Mouse (Mus musculus) MEL (cell line): Measurements from ENCODE around the gene Mrpl11. TPM values are rescaled to one million over a fixed set of nuclear protein-coding genes. Genes with fewer than 3 reads are reported as not detected.

ENCODE experiments used
- DNase-seq: peaks from one replicate; pipeline ENCODE4 v3.0.0; 2011; ENCODE audit warnings: low read depth, low spot score
- H3K27ac ChIP-seq: 2 replicates; pipeline ENCODE4 v1.5.1; 2012; ENCODE audit warnings: low read depth, mild to moderate bottlenecking, control low read depth, low read length, moderate library complexity; ENCODE audit not compliant: control insufficient read depth
- H3K27me3 ChIP-seq, 2 experiments: fragments of 150-350 bp in 1 of 2; sonication (generic) in 1 of 2; 2 replicates each; pipeline ENCODE4 v1.6.1; 2012; ENCODE audit warnings: low read length in 2 of 2, mild to moderate bottlenecking in 2 of 2, improper control_type of control experiment in 1 of 2, moderate library complexity in 1 of 2; ENCODE audit not compliant: insufficient read depth in 2 of 2, control insufficient read depth in 1 of 2
- H3K36me3 ChIP-seq, 2 experiments: 2 replicates each; pipeline ENCODE4 v1.6.1; 2012 to 2014; ENCODE audit warnings: low read length in 2 of 2, improper control_type of control experiment in 1 of 2, inconsistent platforms in 1 of 2, mild to moderate bottlenecking in 1 of 2; ENCODE audit not compliant: insufficient read depth in 2 of 2, control insufficient read depth in 1 of 2
- H3K4me1 ChIP-seq, 2 experiments: fragments of 150-350 bp in 1 of 2; sonication (generic) in 1 of 2; 2 replicates each; pipeline ENCODE4 v1.6.1; 2012; ENCODE audit warnings: low read length in 2 of 2, improper control_type of control experiment in 1 of 2, mild to moderate bottlenecking in 1 of 2; ENCODE audit not compliant: insufficient read depth in 2 of 2, control insufficient read depth in 1 of 2
- H3K4me3 ChIP-seq, 2 experiments: fragments of 150-350 bp in 1 of 2; sonication (generic) in 1 of 2; 2 replicates each; pipeline ENCODE4 v1.5.1; 2012; ENCODE audit warnings: low read depth in 2 of 2, low read length in 2 of 2, mild to moderate bottlenecking in 2 of 2, moderate library complexity in 2 of 2, control low read depth in 1 of 2, improper control_type of control experiment in 1 of 2; ENCODE audit not compliant: control insufficient read depth in 1 of 2, insufficient read depth in 1 of 2
- H3K79me2 ChIP-seq: 2 replicates; pipeline ENCODE4 v1.6.1; 2012; ENCODE audit warnings: mild to moderate bottlenecking, low read length, moderate library complexity; ENCODE audit not compliant: control insufficient read depth, poor library complexity, insufficient read depth
- H3K9ac ChIP-seq: 2 replicates; pipeline ENCODE4 v1.6.1; 2012; ENCODE audit warnings: low read depth, mild to moderate bottlenecking, control low read depth, low read length, moderate library complexity; ENCODE audit not compliant: control insufficient read depth, poor library complexity, severe bottlenecking
- H3K9me3 ChIP-seq: fragments of 150-350 bp; sonication (generic); replicated peaks from 2 replicates; pipeline ENCODE4 v1.6.1; 2012; ENCODE audit warnings: mild to moderate bottlenecking, low read length, improper control_type of control experiment, moderate library complexity; ENCODE audit not compliant: insufficient read depth
- CHD1 ChIP-seq: IDR thresholded peaks from 2 replicates; pipeline ENCODE4 v1.6.1; 2012; ENCODE audit warnings: low read depth, mild to moderate bottlenecking, inconsistent platforms, low read length, improper control_type of control experiment
- CTCF ChIP-seq, 3 experiments: IDR thresholded peaks in 2 of 3; conservative IDR thresholded peaks in 1 of 3; 2 replicates each; pipeline ENCODE4 v1.5.1; 2011 to 2012; ENCODE audit warnings: low read length in 3 of 3, low read depth in 2 of 3, mild to moderate bottlenecking in 2 of 3, improper control_type of control experiment in 1 of 3, inconsistent platforms in 1 of 3, mixed read lengths in 1 of 3, moderate library complexity in 1 of 3; ENCODE audit not compliant: control insufficient read depth in 1 of 3, insufficient read depth in 1 of 3, poor library complexity in 1 of 3, severe bottlenecking in 1 of 3
- MXI1 ChIP-seq: IDR thresholded peaks from 2 replicates; pipeline ENCODE4 v1.6.1; 2011; ENCODE audit warnings: mild to moderate bottlenecking, low read depth, low read length, improper control_type of control experiment
- MYB ChIP-seq: IDR thresholded peaks from 2 replicates; pipeline ENCODE4 v1.6.1; 2011; ENCODE audit warnings: mild to moderate bottlenecking, low read depth, low read length, improper control_type of control experiment
- NELFE ChIP-seq: IDR thresholded peaks from 2 replicates; pipeline ENCODE4 v1.6.1; 2011; ENCODE audit warnings: low read depth, low read length, improper control_type of control experiment
- NRF1 ChIP-seq: IDR thresholded peaks from 2 replicates; pipeline ENCODE4 v1.6.1; 2014; ENCODE audit warnings: low read depth, mild to moderate bottlenecking, inconsistent platforms, low read length, improper control_type of control experiment, moderate library complexity; ENCODE audit not compliant: poor library complexity, insufficient read depth, severe bottlenecking
- POLR2AphosphoS2 ChIP-seq: IDR thresholded peaks from 2 replicates; pipeline ENCODE4 v1.6.1; 2011; ENCODE audit warnings: low read length, improper control_type of control experiment
- POLR2AphosphoS5 ChIP-seq: IDR thresholded peaks from 2 replicates; pipeline ENCODE4 v1.6.1; 2012; ENCODE audit warnings: low read depth, borderline replicate concordance, mild to moderate bottlenecking, inconsistent platforms, low read length, moderate library complexity, mixed read lengths
- RAD21 ChIP-seq: IDR thresholded peaks from 2 replicates; pipeline ENCODE4 v1.6.1; 2011; ENCODE audit warnings: mild to moderate bottlenecking, low read depth, low read length, improper control_type of control experiment
- SIN3A ChIP-seq: IDR thresholded peaks from 2 replicates; pipeline ENCODE4 v1.6.1; 2012; ENCODE audit warnings: low read length, improper control_type of control experiment, inconsistent platforms
- SMC3 ChIP-seq: IDR thresholded peaks from 2 replicates; pipeline ENCODE4 v1.6.1; 2011; ENCODE audit warnings: low read depth, low read length, improper control_type of control experiment
- TBP ChIP-seq: IDR thresholded peaks from 2 replicates; pipeline ENCODE4 v1.8.0; 2011; ENCODE audit warnings: low read depth, low read length, improper control_type of control experiment
- TCF12 ChIP-seq: IDR thresholded peaks from 2 replicates; pipeline ENCODE4 v1.6.1; 2014; ENCODE audit warnings: low read depth, mild to moderate bottlenecking, inconsistent platforms, low read length, improper control_type of control experiment, moderate library complexity
- ZC3H11A ChIP-seq: IDR thresholded peaks from 2 replicates; pipeline ENCODE4 v1.6.1; 2012; ENCODE audit warnings: low read depth, mild to moderate bottlenecking, inconsistent platforms, low read length, improper control_type of control experiment
- ZMIZ1 ChIP-seq: IDR thresholded peaks from 2 replicates; pipeline ENCODE4 v1.6.1; 2012; ENCODE audit warnings: low read depth, mild to moderate bottlenecking, inconsistent platforms, low read length, improper control_type of control experiment, moderate library complexity
- polyA plus RNA-seq, 2 experiments: library from polyadenylated mRNA; stranded (reverse) in 1 of 2; unstranded in 1 of 2; fragments of >175 nt in 1 of 2; fragments of >200 nt in 1 of 2; gene quantifications; 2 replicates each; pipeline versions ENCODE4 v1.2.1 to v1.2.4; 2012; ENCODE audit warnings: low replicate concordance in 2 of 2, low read depth in 1 of 2; ENCODE audit not compliant: insufficient read length in 2 of 2, insufficient read depth in 1 of 2, missing spikeins in 1 of 2
- total RNA-seq: library from RNA; depleted of rRNA; stranded (reverse); fragments of 300-350 nt; gene quantifications from 2 replicates; pipeline ENCODE4 v1.2.3, GENCODE M21; 2012

Mrpl11 gene
- total and polyA plus RNA-seq, 3 experiments, result 108 to 317 (median 124) TPM

- Histone ChIP-seq H3K9ac (no peak overlapping the region), H3K9me3 (no peaks in the 10 kb centered on the region), H3K79me2 (no peaks in the 10 kb centered on the region), H3K27ac (no peak overlapping the region), H3K36me3 (no peaks in the 10 kb centered on the region; a peak in 1 of 4 replicates), H3K4me1 (no peaks in the 10 kb centered on the region; a peak in 1 of 4 replicates), H3K4me3 (no peak overlapping the region), H3K27me3 (no peaks in the 10 kb centered on the region; a peak in 1 of 4 replicates)
- peak; percentile 74 for DNase-seq
- no peak for TF ChIP-seq MYB
- peak; percentile 50 for TF ChIP-seq ZC3H11A
- peak; percentile 68 for TF ChIP-seq SMC3
- no peak for TF ChIP-seq CHD1
- peak; percentile 64 to 73 (median 70) for TF ChIP-seq CTCF (IDR thresholded peaks at IDR 0.05 in 2 of 3, conservative IDR thresholded peaks at IDR 0.05 in 1 of 3; ENCODE audit: control insufficient read depth in 1 of 3, insufficient read depth in 1 of 3, low read depth in 2 of 3, low read length in 3 of 3, poor library complexity in 1 of 3, severe bottlenecking in 1 of 3)
- peak; percentile 59 for TF ChIP-seq RAD21
Observed at GRCm38 (mm10) chr19:4968236-4968635, 6.3 kb downstream of the Mrpl11 start.

GRCm38 (mm10) chr19:4981767-4982166, 19.8 kb downstream of the Mrpl11 start:
- Histone ChIP-seq H3K79me2 (no peaks in the 10 kb centered on the region), H3K4me1 (no peaks in the 10 kb centered on the region), H3K9me3 (no peaks in the 10 kb centered on the region), H3K4me3 (no peak overlapping the region), H3K36me3 (no peaks in the 10 kb centered on the region), H3K27me3 (no peaks in the 10 kb centered on the region; a peak in 1 of 4 replicates), H3K27ac (no peak overlapping the region), H3K9ac (no peak overlapping the region)
- peak; percentile 74 for DNase-seq
- TF ChIP-seq RAD21, result peak; percentile 66
- TF ChIP-seq POLR2AphosphoS2, result no peak
- no peak for TF ChIP-seq ZMIZ1
- TF ChIP-seq ZC3H11A, result no peak
- TF ChIP-seq CTCF (IDR thresholded peaks at IDR 0.05 in 2 of 3, conservative IDR thresholded peaks at IDR 0.05 in 1 of 3; ENCODE audit: control insufficient read depth in 1 of 3, insufficient read depth in 1 of 3, low read depth in 2 of 3, low read length in 3 of 3, poor library complexity in 1 of 3, severe bottlenecking in 1 of 3), result peak; percentile 77 to 87 (median 80)

- no peaks in the 10 kb centered on the region for H3K4me1 ChIP-seq
- no peak overlapping the region for H3K4me3 ChIP-seq
- H3K9me3 ChIP-seq, result no peaks in the 10 kb centered on the region
- no peaks in the 10 kb centered on the region for H3K79me2 ChIP-seq
- peak; percentile 84 for DNase-seq
- no peak overlapping the region for H3K27ac ChIP-seq
- 0 out of 2 replicates have a peak, but pooled peaks have one; percentile 41 for TF ChIP-seq TBP
- peak; percentile 100 for TF ChIP-seq SIN3A
- TF ChIP-seq NRF1, result no peak
- TF ChIP-seq TCF12, result no peak
- TF ChIP-seq CTCF (IDR thresholded peaks at IDR 0.05 in 2 of 3, conservative IDR thresholded peaks at IDR 0.05 in 1 of 3; ENCODE audit: control insufficient read depth in 1 of 3, insufficient read depth in 1 of 3, low read depth in 2 of 3, low read length in 3 of 3, poor library complexity in 1 of 3, severe bottlenecking in 1 of 3), result peak in 1 of 3 experiments; percentile 33; a peak in 2 of 6 replicates
- peak; percentile 98 for TF ChIP-seq MXI1
- TF ChIP-seq POLR2AphosphoS5, result no peak
- TF ChIP-seq NELFE, result no peak
- no peaks in the 10 kb centered on the region for H3K27me3 ChIP-seq
- no peak overlapping the region for H3K9ac ChIP-seq
- H3K36me3 ChIP-seq, result no peaks in the 10 kb centered on the region
Observed at GRCm38 (mm10) chr19:4989013-4989412, 27.1 kb downstream of the Mrpl11 start.
